Mouse (Mus musculus): ENCODE measurements around the gene Ubtfl1. TPM values are rescaled to one million over a fixed set of nuclear protein-coding genes. Genes with fewer than 3 reads are reported as not detected.

The Ubtfl1 gene
- polyA plus RNA-seq, 1 experiment from 2014 or later, result not detected

Small RNA genes within 50 kb of the gene (microRNA-seq; reads per million reads assigned to microRNA genes)
- gene Gm22854, result not detected

Other genes with a start within 250 kb of the Ubtfl1 start
- 96.4 and 97.3 TPM in 2 replicates for gene Chordc1, start 112.3 kb upstream of the Ubtfl1 start, polyA plus RNA-seq (2015; fragmentation: Nextera tagmentation; extraction: Ambion mirVana)
- 5.4 and 5.6 TPM in 2 replicates for gene Naalad2, start 1.4 kb upstream of the Ubtfl1 start, polyA plus RNA-seq (2015; fragmentation: Nextera tagmentation; extraction: Ambion mirVana)
- gene Mbd3l2, start 26.2 kb downstream of the Ubtfl1 start, polyA plus RNA-seq (2015; fragmentation: Nextera tagmentation; extraction: Ambion mirVana), result not detected in 2 replicates
- 3.5 and 4.5 TPM in 2 replicates for gene Zfp558, start 73.8 kb downstream of the Ubtfl1 start, polyA plus RNA-seq (2015; fragmentation: Nextera tagmentation; extraction: Ambion mirVana)
- gene Mbd3l1, start 73.9 kb downstream of the Ubtfl1 start, polyA plus RNA-seq (2015; fragmentation: Nextera tagmentation; extraction: Ambion mirVana), result not detected in 2 replicates

All from stomach, embryonic 16.5 days (tissue).